19 mouse cellular contexts compared by ENCODE assay signal in genomic region chr12:4029064-4029463, GRCm38 (mm10). TPM values are rescaled to one million over a fixed set of nuclear protein-coding genes. Genes with fewer than 3 reads are reported as not detected.
DNase-seq lines count a peak whose midpoint lies in the region; ATAC-seq and TF ChIP-seq lines count a peak whose summit lies in the region.
"Had no signal": no experiment of that assay in that cellular context is flagged by ENCODE, and none has a peak within 500 bp of the region (broad histone marks: within the 10 kb centered on the region; RNA-seq: fewer than 3 reads in every experiment).

No protein-coding gene starts in this region.

- DNase-seq in heart, adult 2 months: no peak
- DNase-seq in 416B (ENCODE audit: low read depth): peak; percentile 84
- no peak for DNase-seq in right cerebral cortex, postnatal 10 days (ENCODE audit: low spot score in 2 of 2)
- DNase-seq in c-Kit-positive CD71-positive TER-119-positive erythroid progenitor cells, embryonic 14.5 days (ENCODE audit: low spot score): no peak
- DNase-seq: B cell, adult 2 months had no signal

- H3K9ac ChIP-seq in heart, adult 2 months (ENCODE audit: low read depth, low read length): no peak overlapping the region
- H3K9ac ChIP-seq in heart, embryonic 12.5 days: no peak overlapping the region
- H3K9ac ChIP-seq in kidney, embryonic 15.5 days: no peak overlapping the region
- H3K9ac ChIP-seq: heart, embryonic 15.5 days; hindbrain, embryonic 12.5 days had no signal

- H3K27ac ChIP-seq in heart, adult 2 months: peak overlapping the region; percentile 72
- H3K27ac ChIP-seq in heart, embryonic 12.5 days (ENCODE audit: poor library complexity, severe bottlenecking): no peak overlapping the region
- H3K27ac ChIP-seq in brown adipose tissue, adult 24 weeks (replicated peaks; ENCODE audit: low read depth, low read length): peak overlapping the region; percentile 80
- no peak overlapping the region for H3K27ac ChIP-seq in kidney, embryonic 15.5 days
- H3K27ac ChIP-seq: embryonic facial prominence, embryonic 10.5 days; heart, embryonic 15.5 days; hindbrain, embryonic 12.5 days had no signal

- no peak for ATAC-seq in heart, embryonic 12.5 days (ENCODE audit: insufficient number of reproducible peaks, low FRiP score)
- ATAC-seq in hematopoietic stem cell, adult 5-6 weeks (replicated peaks in 1 of 2; ENCODE audit: insufficient read depth in 1 of 2, low FRiP score in 2 of 2, low TSS enrichment in 1 of 2, low read depth in 1 of 2, poor library complexity in 2 of 2, severe bottlenecking in 2 of 2): peak; percentile 53 to 67
- ATAC-seq in kidney, embryonic 15.5 days (replicated peaks; ENCODE audit: low FRiP score): no peak
- ATAC-seq: CD4-positive, CD25-positive, alpha-beta regulatory T cell, adult 4 months; forebrain, embryonic 14.5 days; hindbrain, embryonic 16.5 days; inflammation-experienced regulatory T-cells, adult 6 months; intestine, postnatal 0 days had no signal

- H3K27me3 ChIP-seq in heart, adult 2 months (ENCODE audit: control insufficient read depth, insufficient read depth, low read length): no peaks in the 10 kb centered on the region
- H3K27me3 ChIP-seq in heart, embryonic 12.5 days (replicated peaks): no peaks in the 10 kb centered on the region
- no peaks in the 10 kb centered on the region for H3K27me3 ChIP-seq in kidney, embryonic 15.5 days
- H3K27me3 ChIP-seq: heart, embryonic 15.5 days; hindbrain, embryonic 12.5 days had no signal

- H3K4me3 ChIP-seq in heart, adult 2 months: no peak overlapping the region
- H3K4me3 ChIP-seq in heart, embryonic 12.5 days: no peak overlapping the region
- H3K4me3 ChIP-seq in brown adipose tissue, adult 24 weeks (ENCODE audit: insufficient read depth, low read depth, low read length): no peak overlapping the region
- no peak overlapping the region for H3K4me3 ChIP-seq in kidney, embryonic 15.5 days (replicated peaks)
- H3K4me3 ChIP-seq: embryonic facial prominence, embryonic 10.5 days; heart, embryonic 10.5 days; heart, embryonic 15.5 days; hindbrain, embryonic 12.5 days had no signal

- peaks cover 10% of the 10 kb centered on the region for H3K36me3 ChIP-seq in heart, adult 2 months (ENCODE audit: control insufficient read depth, insufficient read depth, low read length)
- no peaks in the 10 kb centered on the region for H3K36me3 ChIP-seq in heart, embryonic 12.5 days
- H3K36me3 ChIP-seq in kidney, embryonic 15.5 days: no peaks in the 10 kb centered on the region
- H3K36me3 ChIP-seq: embryonic facial prominence, embryonic 10.5 days; G1E; heart, embryonic 10.5 days; heart, embryonic 15.5 days; hindbrain, embryonic 12.5 days had no signal

- intact Hi-C loops in heart, adult 2 months (cut with DNase I): no loop called here

- H3K9me3 ChIP-seq in heart, embryonic 12.5 days (replicated peaks): no peaks in the 10 kb centered on the region
- H3K9me3 ChIP-seq in kidney, embryonic 15.5 days (replicated peaks): no peaks in the 10 kb centered on the region
- H3K9me3 ChIP-seq: embryonic facial prominence, embryonic 10.5 days; G1E; heart, embryonic 10.5 days; heart, embryonic 15.5 days; hindbrain, embryonic 12.5 days had no signal

- no peak overlapping the region for H3K4me2 ChIP-seq in heart, embryonic 12.5 days
- no peak overlapping the region for H3K4me2 ChIP-seq in kidney, embryonic 15.5 days
- H3K4me2 ChIP-seq: heart, embryonic 15.5 days; hindbrain, embryonic 12.5 days had no signal

- no peaks in the 10 kb centered on the region; the same call in none of the 2 replicates for H3K79me2 ChIP-seq in heart, adult 2 months (replicated peaks; ENCODE audit: control insufficient read depth, insufficient read depth, low read length)

- no peak for TF ChIP-seq CTCF in heart, adult 2 months (IDR thresholded peaks at IDR 0.05)

- WGBS in heart, adult 2 months: 47% methylated on average over 4 of the region's 4 CpGs
- WGBS in heart, embryonic 12.5 days: 67% methylated on average over 4 of the region's 4 CpGs
- 69% methylated on average over 4 of the region's 4 CpGs for WGBS in kidney, embryonic 15.5 days

- no peak for TF ChIP-seq POLR2A in heart, adult 2 months (IDR thresholded peaks at IDR 0.05; ENCODE audit: insufficient read depth, low read depth, low read length)

- peaks cover 7% of the 10 kb centered on the region for H3K4me1 ChIP-seq in heart, adult 2 months (ENCODE audit: control insufficient read depth, insufficient read depth, low read length)
- peaks cover 42% of the 10 kb centered on the region for H3K4me1 ChIP-seq in heart, embryonic 12.5 days (replicated peaks)
- H3K4me1 ChIP-seq in brown adipose tissue, adult 24 weeks (ENCODE audit: control insufficient read depth, insufficient read depth, insufficient read length, low read length): peaks cover 21% of the 10 kb centered on the region
- H3K4me1 ChIP-seq in kidney, embryonic 15.5 days: no peaks in the 10 kb centered on the region
- H3K4me1 ChIP-seq: embryonic facial prominence, embryonic 10.5 days; hindbrain, embryonic 12.5 days had no signal

- no peak for TF ChIP-seq EP300 in heart, adult 2 months (IDR thresholded peaks at IDR 0.05; ENCODE audit: insufficient read depth, low read depth, low read length)

RNA-seq across cellular contexts. Expression of gene Efr3b, which starts 9.7 kb away (rescaled TPM):
- total RNA-seq in heart, adult 2 months (2021): 1 to 10 TPM; 5.3 to 6.4 TPM
- polyA plus RNA-seq in heart, adult 2 months (2012; rRNA removed): 9.9 and 11.1 TPM in 2 replicates
- polyA plus RNA-seq in heart, embryonic 12.5 days (2016; fragmentation: Nextera tagmentation; extraction: Ambion mirVana): 13.5 and 13.8 TPM in 2 replicates
- polyA plus RNA-seq in brown adipose tissue, adult 24 weeks (2012; ENCODE audit: insufficient read depth, insufficient read length, missing spikeins): 2.3 and 3.3 TPM in 2 replicates
- total RNA-seq in hematopoietic stem cell, adult 5-6 weeks (2017): 1.5 and 1.6 TPM in 2 replicates
- polyA plus RNA-seq in kidney, embryonic 15.5 days (2015; fragmentation: Nextera tagmentation; extraction: Ambion mirVana): 3.4 TPM in 2 replicates
- polyA plus RNA-seq: G1E had no signal

RNA-seq across cellular contexts. Expression of gene Dnajc27, which starts 53.3 kb away (rescaled TPM):
- total RNA-seq in heart, adult 2 months (2021): 1 to 10 TPM; 8.3 to 9.7 TPM
- 7.0 and 14.0 TPM in 2 replicates for polyA plus RNA-seq in heart, adult 2 months (2012; rRNA removed)
- polyA plus RNA-seq in heart, embryonic 12.5 days (2016; fragmentation: Nextera tagmentation; extraction: Ambion mirVana): 10.1 and 10.6 TPM in 2 replicates
- 1.8 and 3.5 TPM in 2 replicates for polyA plus RNA-seq in brown adipose tissue, adult 24 weeks (2012; ENCODE audit: insufficient read depth, insufficient read length, missing spikeins)
- total RNA-seq in hematopoietic stem cell, adult 5-6 weeks (2017): 9.8 and 11.6 TPM in 2 replicates
- polyA plus RNA-seq in kidney, embryonic 15.5 days (2015; fragmentation: Nextera tagmentation; extraction: Ambion mirVana): 6.3 and 7.1 TPM in 2 replicates

Comparison
In these comparisons a context has a peak if more than half of its experiments do, and no peak if none do; other contexts are left out.
1. H3K27ac ChIP-seq: peak in heart, adult 2 months (single experiment) and brown adipose tissue, adult 24 weeks (single experiment); none in heart, embryonic 12.5 days (single experiment) and kidney, embryonic 15.5 days (single experiment).
2. ATAC-seq: peak in hematopoietic stem cell, adult 5-6 weeks (2 of 2); none in heart, embryonic 12.5 days (single experiment) and kidney, embryonic 15.5 days (single experiment).